Mouse (Mus musculus) thymus, postnatal 10 days (tissue): Measurements from ENCODE around the gene Slc44a1.
A peak's percentile ranks its signal among the peaks of the same experiment; 100 is the strongest.

ENCODE experiments used
- DNase-seq, 2 experiments: peaks; one replicate each; pipeline ENCODE4 v3.0.0; 2021; ENCODE audit warnings: low spot score in 2 of 2

Slc44a1 gene

DNA sequence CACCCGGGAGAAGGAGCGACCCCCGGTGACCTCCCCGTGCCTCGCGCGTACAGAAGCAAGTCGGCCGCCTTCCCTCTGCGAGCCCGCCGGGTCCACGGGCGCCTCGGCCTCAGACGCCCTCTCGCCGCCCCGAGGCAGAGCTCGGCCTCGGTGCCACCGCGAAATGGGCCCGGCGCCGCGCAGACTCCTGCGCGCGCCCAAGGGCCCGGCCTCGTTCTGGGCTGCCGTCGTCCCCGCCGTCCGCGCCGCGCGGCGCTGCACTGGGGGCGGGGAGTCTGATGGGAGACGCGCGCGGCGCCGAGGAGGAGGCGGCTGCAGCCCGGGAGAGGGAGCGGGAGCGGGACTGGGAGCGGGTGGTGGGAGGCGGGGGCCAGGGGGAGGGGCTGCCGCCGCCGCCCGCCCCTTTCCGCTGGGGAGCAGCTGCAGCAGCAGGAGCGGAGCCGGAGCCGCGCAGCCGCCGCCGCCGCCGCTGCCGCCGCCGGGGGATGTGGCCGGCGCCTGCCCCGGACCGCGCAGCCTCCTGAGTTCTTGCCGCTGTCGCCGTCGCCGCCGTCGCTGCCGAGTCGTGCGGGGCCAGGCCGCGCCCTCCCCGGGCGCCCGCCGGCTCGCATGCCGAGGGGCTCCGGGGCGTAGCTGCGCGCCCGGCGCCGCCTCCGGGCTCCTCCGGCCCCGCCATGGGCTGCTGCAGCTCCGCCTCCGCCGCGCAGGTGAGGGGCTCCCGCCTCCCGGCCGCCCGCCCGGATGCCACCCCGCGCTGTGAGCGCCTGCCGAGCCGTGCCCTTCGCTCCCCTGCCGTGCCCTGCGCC, at the start of gene Slc44a1:
Slc44a1 (plus strand) TSS at position 404 of the 806 bp plus-strand sequence.
- DNase-seq, result peak; percentile 63 to 77

DNA sequence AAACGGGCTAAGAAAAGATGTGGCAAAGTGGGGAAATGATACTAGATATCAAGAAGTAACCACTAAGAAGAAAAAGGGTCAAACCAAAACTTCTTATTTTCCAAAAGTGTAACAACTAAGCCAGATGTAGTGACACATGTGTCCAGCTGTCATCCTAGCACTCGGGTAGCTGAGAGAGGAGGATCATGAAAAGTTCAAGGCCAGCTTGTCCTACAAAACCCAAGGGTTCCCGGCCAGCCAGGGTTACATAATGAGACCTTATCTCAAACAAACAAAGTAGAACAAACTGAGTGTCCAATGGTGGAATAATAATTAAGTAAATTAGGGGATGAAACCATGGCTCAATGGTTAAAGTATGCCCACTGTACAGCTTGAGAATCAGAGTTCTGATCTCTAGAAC, 45.2 kb upstream of the Slc44a1 start:
- no peak for DNase-seq

DNA sequence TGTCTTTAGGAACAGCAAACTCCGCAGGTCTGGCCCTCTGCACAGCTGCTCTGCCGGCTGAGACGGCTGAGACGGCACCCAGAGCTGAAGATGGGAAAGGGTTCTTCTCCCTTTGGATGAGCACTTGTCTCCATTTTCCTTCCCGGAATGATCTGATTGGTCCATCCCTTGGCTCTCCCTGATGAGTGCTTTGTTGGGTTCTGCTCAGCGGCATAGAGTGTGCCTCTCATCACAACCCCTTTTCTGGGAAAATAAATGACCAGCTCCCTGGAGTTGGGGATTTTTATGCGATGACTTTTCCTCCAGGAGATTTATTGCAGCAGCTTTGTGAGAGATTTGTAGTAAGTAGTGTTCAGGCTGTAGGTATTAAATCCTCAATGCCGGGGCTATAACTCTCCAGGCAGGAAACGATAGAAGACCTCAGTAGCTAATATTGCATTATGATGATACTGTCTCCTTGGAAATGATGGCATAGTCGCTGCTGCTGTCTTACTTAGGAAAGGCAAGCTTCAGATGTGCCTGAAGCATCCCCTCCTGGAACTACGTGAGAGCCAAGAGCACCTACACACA, 43.5 kb upstream of the Slc44a1 start:
- DNase-seq, result no peak

DNA sequence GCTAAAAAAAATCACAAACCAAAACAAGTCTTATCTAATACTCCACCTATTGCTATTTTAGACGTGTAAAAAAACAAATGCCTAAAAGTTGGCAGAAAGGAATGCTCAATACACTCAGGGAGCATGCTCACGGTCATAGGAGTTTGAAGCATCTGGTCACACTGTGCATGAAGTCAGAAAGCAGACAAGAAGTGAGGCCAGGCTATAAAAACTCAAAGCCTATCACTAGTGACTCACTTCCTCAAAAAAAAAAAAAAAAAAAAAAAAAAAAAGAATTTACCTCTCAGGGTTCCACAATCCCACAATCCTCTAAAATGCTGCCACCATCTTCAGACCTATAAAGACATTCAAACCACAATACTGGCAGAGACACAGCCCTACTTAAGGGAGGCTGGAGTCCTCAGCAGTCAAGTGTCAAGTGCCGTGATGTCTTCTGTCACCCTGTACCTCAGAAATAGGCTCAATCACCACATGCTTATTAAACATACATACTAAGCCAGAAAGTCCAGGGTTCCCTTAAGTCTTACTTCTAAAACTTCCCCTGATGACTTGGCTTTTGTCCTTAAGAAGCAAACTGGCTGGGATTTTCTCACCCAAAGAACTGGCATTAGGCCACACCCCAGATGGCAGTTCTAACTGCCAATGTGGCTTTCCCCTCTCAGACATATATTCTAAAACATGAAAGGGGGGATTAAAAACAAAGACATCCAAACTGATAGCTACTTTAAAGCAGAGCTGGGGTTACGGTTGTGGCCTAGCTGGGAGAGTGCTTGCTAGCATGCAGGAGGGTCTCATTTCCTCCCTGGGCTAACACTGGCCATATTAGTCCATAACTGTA, 42.7 kb upstream of the Slc44a1 start:
- DNase-seq, result no peak

DNA sequence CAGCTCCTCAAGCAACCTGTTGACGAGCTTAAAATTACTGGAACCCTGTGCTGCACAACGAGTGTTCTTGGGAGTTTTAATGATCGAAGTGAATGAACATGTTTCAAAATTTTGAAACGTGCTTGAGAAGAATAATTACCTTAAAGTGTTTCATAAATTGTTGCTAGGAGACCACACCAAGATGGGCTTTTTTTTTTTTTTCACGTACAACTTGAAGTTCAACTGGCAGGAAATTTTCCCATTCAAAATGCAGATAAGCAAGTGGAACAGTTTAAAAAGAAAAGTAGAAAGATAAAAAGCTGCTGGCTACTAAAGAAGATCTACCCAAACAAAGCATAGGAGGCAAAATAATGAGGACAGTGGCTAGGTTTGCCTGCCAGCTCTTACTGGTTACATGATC, 41.7 kb upstream of the Slc44a1 start:
- DNase-seq, result no peak

DNA sequence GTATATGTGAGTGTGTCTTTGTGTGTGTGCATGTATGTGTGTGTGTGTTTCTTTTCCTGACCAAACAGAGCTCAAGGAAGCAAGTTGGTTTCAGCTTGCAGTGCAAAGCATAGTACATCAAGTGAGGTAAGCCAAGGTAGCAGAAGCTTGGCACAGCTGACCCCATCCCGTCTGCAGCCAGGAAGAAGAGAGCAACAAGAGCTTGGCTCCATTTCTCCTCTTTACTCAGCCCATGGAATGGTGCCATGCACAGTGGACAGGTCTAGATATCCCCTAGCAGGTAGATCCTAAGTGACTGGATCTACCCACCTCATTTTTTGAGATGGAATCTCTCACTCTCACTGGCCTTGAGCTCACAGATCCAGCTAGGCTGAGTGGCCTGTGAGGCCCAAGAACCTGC, 40.8 kb upstream of the Slc44a1 start:
- DNase-seq, result no peak

DNA sequence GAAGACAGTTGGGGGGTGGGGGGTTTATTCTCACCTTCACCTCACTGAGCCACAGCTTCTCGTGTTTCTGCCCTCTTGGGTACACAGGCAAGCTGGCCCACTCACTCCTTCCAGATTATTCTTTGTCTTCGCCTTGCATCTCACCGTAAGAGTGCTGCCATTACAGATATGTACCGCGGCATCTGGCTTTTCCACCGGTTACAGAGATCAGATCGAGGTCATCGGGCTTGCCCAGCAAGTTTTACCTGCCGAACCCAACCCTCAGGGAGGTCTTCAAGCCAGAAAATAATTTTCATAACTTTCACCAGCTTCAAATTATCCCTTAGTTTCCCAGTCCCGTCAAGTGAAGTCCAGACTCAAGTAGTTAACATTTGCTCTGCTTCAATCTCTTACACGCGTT, 36.8 kb upstream of the Slc44a1 start:
- no peak for DNase-seq

DNA sequence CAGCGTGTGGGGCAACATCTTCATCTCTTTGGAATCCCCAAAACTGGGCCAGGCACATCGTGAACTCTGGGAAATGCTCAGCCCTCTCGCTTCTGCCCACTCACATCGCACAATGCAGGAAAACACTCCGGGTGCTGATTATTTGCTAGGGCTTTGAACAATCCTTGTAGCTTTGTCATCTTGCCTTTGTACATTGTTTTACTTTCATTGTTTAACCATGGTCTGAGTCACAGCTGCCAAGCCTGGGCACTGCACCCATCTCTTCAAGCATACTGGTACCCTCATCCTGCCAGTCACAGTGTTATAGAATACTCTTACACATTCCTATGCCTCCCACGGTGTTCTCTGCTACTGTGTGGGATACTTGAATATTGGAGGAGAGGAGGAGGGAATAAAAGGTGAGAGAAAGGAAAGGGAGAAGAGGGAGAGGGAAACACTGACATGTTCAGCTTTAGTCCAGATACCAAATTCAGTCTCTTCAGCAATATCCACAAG, 35.7 kb upstream of the Slc44a1 start:
- DNase-seq, result no peak

DNA sequence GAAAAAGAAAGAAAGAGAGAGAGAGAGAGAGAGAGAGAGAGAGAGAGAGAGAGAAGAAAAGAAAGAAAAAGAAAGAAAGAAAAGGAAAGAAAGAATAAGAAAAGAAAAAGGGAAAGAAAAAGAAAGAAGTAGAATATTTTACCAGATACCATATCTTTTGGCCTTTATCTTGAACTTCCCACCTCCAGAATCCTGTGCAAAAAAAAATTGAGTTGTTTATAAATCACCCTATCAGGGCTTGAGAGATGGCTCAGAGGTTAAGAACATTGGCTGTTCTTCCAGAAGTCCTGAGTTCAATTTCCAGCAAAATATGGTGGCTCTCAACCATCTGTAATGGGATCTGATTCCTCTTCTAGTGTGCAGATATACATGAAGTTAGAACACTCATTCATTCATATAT, 33.3 kb upstream of the Slc44a1 start:
- no peak for DNase-seq

DNA sequence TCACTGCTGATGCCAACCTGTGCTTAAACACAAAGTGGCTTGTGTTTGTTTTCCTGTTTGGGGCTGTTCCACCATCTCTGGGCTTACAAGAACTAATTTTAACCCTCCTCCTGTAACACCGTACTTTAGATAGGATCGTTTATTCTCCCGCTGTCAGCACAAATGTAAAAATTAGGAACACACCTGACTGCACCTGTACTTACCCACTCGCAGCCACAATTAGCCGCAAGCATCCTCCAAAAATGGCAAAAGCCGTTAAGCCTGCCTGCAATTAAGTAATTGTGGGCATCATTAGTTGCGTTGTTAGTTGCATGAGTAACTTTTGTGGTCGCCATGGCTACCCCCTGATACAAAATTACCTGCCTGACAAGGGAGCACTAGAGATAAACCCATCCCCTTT, 31.4 kb upstream of the Slc44a1 start:
- no peak for DNase-seq

DNA sequence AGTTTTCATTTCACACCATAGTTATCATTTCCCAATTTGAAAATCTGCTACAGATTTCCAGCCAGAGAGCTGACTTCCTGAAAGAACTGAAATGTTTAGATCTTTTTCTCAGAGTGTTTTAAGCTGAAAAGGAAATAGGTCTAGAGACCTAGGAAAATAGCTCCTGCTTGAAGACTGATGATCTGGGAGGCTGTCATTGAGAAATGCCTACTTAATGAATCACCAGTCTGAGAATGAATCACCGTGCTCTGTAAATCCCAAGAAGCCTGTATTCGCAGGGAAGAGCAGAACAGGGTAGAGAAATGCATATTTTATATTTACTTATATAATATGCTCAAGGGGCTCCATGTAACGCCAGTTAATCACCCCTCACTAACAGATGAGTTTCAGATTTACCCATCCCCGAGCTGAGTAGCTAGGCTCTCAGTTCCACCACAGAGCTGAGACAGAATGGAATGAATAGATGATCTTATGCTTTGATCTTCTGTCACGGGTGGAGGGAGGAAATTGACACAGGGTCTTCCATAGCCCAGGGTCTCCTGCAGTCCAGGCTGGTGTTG, 30.6 kb upstream of the Slc44a1 start:
- no peak for DNase-seq

DNA sequence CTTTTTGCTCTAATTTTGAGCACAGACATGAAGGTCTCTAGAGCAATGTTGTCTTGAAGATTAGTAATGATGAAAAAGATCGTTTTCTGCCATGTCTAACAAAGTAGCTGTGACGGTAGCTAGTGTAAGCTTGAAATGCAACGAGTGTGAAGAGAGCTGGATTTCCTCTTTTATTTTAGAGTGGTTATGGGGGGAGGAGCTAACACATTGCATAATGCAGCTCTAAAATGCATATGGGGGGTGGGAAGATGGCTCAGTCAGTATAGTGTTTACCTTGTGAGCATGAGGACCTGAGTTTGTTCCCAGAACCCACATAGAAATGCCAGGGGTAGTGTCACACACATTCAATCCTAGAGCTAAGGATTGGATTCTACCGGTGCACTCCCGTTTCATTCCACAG, 29.5 kb upstream of the Slc44a1 start:
- DNase-seq, result no peak

DNA sequence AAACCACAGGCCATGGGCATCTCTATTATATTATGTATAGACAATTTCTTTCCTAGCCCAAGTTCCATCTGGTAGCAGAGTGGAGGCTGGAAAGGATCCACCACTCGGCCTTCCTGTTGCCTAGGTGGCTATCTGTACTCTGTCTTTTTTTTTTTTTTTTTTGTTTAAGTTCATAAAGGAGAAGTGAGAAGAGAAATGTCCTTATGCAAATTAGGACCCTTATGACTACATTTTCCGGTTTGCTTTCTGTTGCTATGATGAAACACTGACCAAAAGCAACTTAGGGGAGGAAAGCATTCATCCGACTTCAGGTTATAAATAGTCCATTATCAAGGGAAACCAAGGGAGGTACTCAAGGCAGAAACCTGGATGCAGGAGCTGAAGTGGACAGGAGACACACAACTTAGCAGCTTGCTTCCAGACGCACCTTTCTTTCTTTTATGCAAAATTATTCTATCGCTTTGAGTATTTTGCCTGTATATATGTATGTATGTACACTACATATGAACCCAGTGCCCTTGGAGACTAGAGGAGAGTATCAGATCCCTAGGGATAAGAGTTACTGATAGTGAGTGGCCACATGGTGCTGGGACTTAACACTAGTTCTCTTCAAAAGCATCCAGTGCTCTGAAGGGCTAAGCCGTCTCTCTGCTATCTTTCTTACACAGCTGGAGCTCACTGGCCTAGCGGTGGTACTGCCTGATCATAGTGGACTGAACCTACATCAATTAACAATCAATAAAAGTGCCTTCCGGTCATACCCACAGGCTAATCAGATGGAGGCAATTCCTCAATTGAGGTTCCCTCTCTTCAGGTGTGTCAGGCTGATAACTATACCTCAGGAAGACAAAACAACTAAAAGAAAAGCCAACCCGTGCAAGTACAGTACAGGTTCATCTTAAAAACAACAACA, 28.0 kb upstream of the Slc44a1 start:
- DNase-seq, result no peak

DNA sequence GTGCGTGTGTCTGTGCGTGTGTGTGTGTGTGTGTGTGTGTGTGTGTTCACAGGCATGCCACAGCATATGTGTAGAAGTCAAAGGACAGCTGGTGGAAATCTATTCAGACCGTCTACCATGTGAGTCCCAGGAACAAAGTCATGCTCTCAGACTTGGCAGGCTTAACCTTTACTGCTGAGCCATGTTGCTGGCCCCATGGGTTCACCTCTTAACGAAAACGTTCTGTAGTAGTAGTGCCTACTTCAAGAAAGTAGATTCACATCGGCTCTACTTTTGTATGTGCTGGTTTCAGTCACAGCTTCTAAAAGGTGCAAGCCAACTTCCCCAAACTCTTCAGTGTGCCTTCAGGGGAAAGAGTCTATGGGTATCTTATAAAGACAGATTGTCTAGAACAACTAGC, 27.2 kb upstream of the Slc44a1 start:
- DNase-seq, result no peak

DNA sequence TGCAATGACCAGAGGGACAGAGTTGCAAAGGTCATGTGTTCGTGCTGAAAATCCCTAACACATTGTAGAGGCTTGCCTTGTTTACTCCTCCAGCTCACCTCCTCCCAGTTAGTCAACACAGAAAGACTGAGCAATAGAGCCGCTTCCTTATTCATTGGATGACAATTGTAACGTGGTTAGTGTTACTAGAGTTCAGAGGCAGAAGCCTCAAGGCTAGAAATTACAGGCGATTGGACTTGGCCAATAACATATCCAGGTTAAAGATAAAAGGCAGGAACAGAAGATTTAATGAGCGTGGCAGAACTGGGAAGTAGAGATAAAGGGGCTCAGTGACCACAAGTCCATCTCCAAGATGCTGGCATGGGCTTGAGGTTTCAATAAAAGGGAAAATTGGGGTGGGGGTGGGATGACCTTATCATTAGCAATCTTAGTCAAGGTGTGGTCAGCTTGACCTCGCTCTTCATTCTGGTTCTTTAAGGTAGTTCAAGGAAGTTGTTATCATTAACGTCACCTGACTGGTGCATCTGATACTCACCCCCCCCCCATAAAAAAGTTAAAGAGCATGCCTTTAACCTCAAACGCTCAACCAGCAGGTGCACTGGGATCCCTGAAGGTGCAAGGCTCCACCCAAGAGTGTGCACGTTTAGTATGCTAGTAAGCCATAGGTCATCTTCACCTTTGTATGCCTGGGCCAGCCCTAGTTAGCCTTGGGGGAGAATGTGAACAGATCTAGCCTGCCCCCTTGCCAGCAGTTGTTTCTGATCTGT, 26.0 kb upstream of the Slc44a1 start:
- DNase-seq, result no peak

DNA sequence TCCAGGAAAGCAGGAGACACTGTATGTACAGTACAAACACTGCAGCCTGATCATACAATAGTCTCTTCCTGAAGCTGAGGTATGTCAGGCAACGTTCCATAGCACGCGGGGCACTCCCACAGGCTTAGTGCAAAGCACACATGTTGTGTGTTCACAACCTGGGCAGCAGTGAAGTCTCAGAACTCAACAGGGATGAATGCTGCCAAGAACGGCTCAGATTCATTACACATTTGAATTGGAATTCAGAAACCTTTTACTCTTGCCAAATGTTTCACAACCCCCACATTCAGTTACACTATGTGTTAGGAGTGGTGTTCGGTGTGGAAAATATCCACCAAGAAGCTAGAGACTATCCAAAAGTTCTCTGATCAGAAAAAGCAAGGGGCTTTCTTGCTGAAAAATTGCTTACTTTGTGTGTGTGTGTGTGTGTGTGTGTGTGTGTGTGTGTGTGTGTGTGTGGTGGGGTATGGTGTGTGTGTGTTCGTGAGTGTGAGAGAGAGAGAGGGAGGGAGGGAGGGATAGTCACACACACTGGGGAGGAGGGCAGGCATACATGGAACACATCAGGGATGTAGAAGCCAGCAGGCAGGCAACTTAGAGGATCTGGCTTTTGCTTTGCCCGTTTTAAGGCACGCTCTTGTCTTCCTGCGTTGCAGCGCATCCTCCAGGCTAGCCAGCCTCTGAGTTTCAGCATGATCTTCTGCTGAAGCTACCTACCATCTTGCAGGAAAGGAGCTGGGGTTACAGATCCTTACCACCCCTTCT, 24.2 kb upstream of the Slc44a1 start:
- DNase-seq, result no peak

DNA sequence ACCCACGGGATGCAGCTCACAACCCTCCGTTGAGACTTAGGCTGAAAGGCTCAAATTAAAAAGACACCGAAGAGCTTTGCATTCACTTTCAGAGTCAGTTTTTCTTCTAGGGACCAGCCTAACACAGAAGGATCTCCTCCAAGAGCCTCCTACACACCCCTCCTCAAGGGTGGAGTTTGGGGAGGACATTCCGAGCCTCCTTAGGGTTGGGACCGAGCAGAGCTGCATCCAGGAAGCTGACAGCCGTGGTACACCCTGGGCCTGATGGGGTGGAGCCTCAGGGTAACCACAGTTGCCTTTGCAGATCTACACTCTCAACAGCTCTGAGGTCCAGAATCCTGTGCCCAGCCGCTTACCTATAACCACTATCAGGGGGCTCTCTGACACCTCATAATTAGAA, 23.3 kb upstream of the Slc44a1 start:
- DNase-seq, result no peak

DNA sequence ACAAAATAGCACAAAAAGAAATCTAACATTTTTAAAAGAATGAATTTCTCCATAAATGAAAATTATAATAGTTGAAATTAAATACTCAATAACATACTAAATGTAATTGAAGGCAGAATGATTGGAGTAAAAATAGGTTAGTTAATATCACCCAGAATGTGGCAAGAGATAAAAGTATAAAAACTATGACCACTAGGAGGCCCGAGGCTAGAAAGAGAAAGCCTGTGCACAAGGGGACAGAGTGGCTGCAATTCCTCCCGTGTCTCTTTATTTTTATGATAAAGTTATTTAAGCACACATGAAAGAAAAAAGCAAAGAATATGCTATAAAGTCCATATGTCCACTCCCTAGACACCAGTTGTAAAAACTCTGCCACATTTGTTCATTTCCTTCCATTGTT, 17.4 kb upstream of the Slc44a1 start:
- no peak for DNase-seq

DNA sequence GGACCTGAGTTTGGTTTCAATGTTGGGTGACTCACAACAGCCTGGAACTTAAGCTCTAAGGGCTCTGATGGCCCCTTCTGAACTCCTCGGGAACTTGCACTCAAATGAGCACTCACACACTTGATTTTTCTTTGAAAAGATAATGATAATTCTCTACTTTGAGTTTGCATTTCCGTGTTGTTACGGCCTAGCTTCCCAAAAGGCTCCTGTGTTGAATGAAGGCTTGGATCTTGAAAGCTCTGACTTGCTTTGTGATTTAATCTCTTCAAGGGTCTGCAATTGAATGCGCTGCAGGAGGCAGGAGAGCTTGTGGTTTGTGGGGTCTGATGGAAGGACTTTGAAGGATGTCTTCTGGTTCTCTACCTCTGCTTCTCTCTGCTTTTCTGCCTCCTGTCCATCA, 13.1 kb upstream of the Slc44a1 start:
- no peak for DNase-seq

DNA sequence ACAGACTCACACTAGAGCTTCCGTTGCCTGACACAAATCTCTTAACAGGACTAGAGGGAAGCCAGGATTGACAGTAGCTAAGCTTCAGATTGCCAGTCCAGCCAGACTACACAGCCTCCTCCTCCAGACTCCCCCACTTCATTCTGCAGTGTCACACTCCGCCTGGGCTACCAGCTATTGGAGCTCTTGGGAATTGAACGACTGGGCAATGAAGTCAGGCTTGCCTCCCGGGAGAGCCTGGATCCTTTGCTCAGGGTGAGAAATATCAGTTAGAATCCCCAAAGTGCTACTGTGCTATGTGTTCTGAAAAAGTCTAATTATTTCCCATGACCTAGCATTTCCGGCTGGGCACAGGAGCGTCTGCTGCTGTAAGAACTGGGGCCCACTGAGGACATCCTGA, 9.7 kb upstream of the Slc44a1 start:
- DNase-seq, result no peak
